Mouse (Mus musculus) spleen, adult 2 months (tissue): Measurements from ENCODE around the gene March11. TPM values are rescaled to one million over a fixed set of nuclear protein-coding genes. Genes with fewer than 3 reads are reported as not detected.

ENCODE experiments used
- DNase-seq, 2 experiments: peaks; one replicate each; pipeline versions ENCODE4 v3.0.0 to v3.0.0-alpha.2; 2012 to 2021; ENCODE audit warnings: low spot score in 2 of 2, low read depth in 1 of 2
- H3K27ac ChIP-seq: fragments of 200-500 bp; 2 replicates; pipeline ENCODE4 v1.5.1; 2012; ENCODE audit warnings: low read length, inconsistent platforms; ENCODE audit not compliant: insufficient read depth
- H3K27me3 ChIP-seq: fragments of 200-500 bp; 2 replicates; pipeline ENCODE4 v1.6.1; 2012; ENCODE audit warnings: mild to moderate bottlenecking, moderate library complexity, low read length, inconsistent platforms; ENCODE audit not compliant: control insufficient read depth, insufficient read depth
- H3K36me3 ChIP-seq: fragments of 200-500 bp; 2 replicates; pipeline ENCODE4 v1.6.1; 2012; ENCODE audit warnings: mild to moderate bottlenecking, low read length, inconsistent platforms; ENCODE audit not compliant: control insufficient read depth, insufficient read depth
- H3K4me1 ChIP-seq: fragments of 200-500 bp; 2 replicates; pipeline ENCODE4 v1.6.1; 2011; ENCODE audit warnings: inconsistent platforms; ENCODE audit not compliant: control insufficient read depth, insufficient read depth, insufficient read length
- H3K4me3 ChIP-seq: fragments of 200-500 bp; 2 replicates; pipeline ENCODE4 v1.5.1; 2011; ENCODE audit warnings: mild to moderate bottlenecking, inconsistent platforms; ENCODE audit not compliant: insufficient read depth, insufficient read length; ENCODE audit errors: extremely low read depth
- CTCF ChIP-seq: fragments of 200-500 bp; IDR thresholded peaks from 2 replicates; pipeline ENCODE4 v1.5.1; 2011; ENCODE audit warnings: mild to moderate bottlenecking, inconsistent platforms; ENCODE audit not compliant: insufficient read depth, insufficient read length, insufficient replicate concordance; ENCODE audit errors: extremely low read depth
- POLR2A ChIP-seq: fragments of 200-500 bp; IDR thresholded peaks from 2 replicates; pipeline ENCODE4 v1.6.1; 2011; ENCODE audit warnings: low read depth, low read length, inconsistent platforms
- WGBS: fragments of 180-500 bp; shearing (Covaris S2); methylation state at CpG from one replicate; pipeline ENCODE4 v1.1.7; 2018; 5-methylcytosine and 5-hydroxymethylcytosine counted together
- polyA plus RNA-seq: library from polyadenylated mRNA; depleted of rRNA; stranded (reverse); fragments of >200 nt; gene quantifications from 2 replicates; pipeline ENCODE4 v1.2.3, GENCODE M21; 2012; rRNA removed

Gene March11
- polyA plus RNA-seq: not detected in 2 replicates

DNA sequence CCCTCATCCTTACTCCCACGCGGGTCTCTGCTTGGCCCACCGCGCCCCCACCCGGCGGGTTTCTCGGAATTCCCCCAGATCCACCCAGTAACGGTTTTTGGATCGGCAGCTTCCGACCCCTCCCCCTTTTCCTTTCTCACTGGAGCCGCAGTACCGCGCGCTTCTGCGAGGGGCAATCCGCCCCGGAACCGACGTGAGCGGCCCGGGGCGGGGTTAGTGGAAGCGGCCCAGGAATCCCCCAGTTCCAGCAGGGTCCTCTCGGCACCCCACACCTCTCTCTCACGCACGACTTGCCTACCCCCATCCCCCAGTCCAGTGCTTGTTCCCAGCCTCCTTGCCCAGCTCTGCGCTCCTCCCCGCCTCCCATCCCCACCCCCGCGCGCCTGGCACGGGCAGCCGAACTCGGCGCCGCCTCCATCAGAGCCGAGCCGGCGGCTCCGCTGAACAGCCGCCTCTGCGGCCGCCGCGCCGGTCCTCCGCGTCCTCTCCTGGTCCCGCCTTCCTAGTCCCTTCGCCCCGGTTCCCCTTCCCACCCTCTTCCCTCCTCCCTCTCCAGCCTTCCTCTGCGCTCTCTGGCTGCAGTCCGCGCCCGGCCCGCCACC is at the start of gene March11:
March11 (plus strand) TSS at position 420 of the 602 bp plus-strand sequence.
- H3K27me3 ChIP-seq: peaks cover 9% of the 10 kb centered on the region
- DNase-seq: no peak
- no peaks in the 10 kb centered on the region for H3K36me3 ChIP-seq
- peaks cover 2% of the 10 kb centered on the region; the same call in 1 of the 2 replicates for H3K4me1 ChIP-seq
- no peak for TF ChIP-seq POLR2A
- TF ChIP-seq CTCF: no peak
- H3K27ac ChIP-seq: no peak within 1 kb of the TSS
- WGBS: 2% methylated on average over 55 of the region's 56 CpGs
- H3K4me3 ChIP-seq: no peak within 1 kb of the TSS

DNA sequence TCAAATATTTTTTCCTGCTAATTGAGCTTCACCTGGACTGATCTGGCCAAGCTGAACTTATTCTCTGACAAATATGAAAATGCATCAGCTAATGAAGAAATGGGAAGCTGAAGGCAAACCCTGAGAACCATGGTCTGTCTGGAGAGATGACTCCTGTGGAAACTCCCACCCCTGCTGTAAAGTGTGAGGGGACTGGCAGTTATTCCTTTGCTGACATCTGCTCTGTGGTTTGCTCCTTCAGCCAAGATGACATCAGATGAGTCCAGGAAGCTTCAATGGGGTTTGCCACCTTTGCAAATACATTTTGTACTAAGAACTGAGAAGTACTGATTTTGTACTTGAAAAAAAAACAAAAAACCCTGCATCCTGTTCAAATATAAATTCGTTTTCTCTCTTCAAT is 46.5 kb upstream of the March11 start:
- TF ChIP-seq CTCF (no peak), POLR2A (no peak)
- Histone ChIP-seq H3K4me1 (no peaks in the 10 kb centered on the region), H3K4me3 (no peak overlapping the region), H3K27me3 (no peaks in the 10 kb centered on the region), H3K27ac (no peak overlapping the region), H3K36me3 (no peaks in the 10 kb centered on the region)
- 32% methylated on average over 1 of the region's 1 CpGs for WGBS
- no peak for DNase-seq

DNA sequence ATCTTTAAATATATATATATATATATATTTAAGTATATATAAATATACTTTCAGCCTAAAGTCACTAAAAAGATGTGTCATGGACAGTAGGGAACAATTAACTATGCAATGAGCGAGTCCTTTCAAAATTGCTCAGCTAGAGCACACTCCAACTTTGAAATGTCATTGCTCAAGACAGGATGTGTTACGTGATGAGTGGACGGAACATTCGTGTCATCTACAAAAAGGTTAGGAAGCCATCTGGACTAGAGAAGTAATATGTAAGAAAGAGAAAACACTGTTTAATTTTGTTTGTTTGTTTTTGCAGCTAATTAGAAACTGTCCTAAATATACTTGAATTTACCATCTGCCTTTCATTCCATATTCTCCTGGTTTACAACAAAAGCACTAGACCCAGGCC is 39.3 kb upstream of the March11 start:
- H3K27me3 ChIP-seq: no peaks in the 10 kb centered on the region
- no peak overlapping the region for H3K4me3 ChIP-seq
- DNase-seq: no peak
- WGBS: 88% methylated on average over 4 of the region's 4 CpGs
- H3K27ac ChIP-seq: no peak overlapping the region
- H3K36me3 ChIP-seq: no peaks in the 10 kb centered on the region
- no peaks in the 10 kb centered on the region for H3K4me1 ChIP-seq
- TF ChIP-seq CTCF (no peak), POLR2A (no peak)

DNA sequence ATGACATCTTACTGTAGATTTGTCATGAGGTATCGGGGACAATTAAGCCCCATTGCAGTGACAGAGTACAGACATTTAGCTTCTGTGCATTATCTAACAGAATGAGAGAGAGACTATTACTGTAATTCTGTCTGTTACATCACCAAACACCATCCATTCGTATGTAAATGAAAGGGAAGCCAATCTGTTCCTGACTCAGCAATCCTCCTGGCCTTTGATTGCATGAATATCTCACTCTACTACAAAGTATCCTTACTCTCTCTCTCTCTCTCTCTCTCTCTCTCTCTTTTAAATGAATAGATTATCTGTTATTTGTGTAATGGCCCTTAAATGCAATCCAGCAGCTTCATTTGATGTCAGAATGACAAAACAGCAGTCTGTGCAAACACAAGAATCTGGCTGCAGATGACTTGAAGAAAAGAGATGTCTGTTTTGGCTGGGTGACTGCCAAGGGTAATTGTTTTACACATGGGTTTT is 32.8 kb upstream of the March11 start:
- Histone ChIP-seq H3K4me1 (no peaks in the 10 kb centered on the region), H3K36me3 (no peaks in the 10 kb centered on the region), H3K27ac (no peak overlapping the region), H3K27me3 (no peaks in the 10 kb centered on the region), H3K4me3 (no peak overlapping the region)
- TF ChIP-seq CTCF (no peak), POLR2A (no peak)
- 69% methylated on average over 2 of the region's 2 CpGs for WGBS
- no peak for DNase-seq

DNA sequence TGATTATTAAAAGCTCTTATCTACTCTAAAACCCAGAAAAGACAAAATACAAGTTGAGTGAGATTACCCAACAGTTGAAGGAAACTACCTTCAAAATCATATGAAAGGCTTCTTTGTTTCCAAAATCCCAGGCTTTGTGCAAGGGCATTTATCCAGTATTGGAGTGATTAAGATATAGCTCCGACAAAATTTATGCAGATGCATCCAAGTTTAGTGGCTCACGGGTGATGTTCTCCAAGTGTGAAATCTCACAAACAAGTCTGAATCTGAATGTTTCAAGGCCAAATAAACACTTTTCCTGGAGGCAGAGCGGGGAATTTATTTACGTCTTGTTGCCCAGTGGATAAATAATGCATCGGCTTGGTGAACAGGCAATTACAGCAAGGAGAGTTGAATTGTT is 32.2 kb upstream of the March11 start:
- no peak overlapping the region for H3K27ac ChIP-seq
- DNase-seq: no peak
- H3K4me3 ChIP-seq: no peak overlapping the region
- no peak for TF ChIP-seq POLR2A
- no peak for TF ChIP-seq CTCF
- H3K4me1 ChIP-seq: no peaks in the 10 kb centered on the region
- WGBS: 90% methylated on average over 5 of the region's 5 CpGs
- H3K36me3 ChIP-seq: no peaks in the 10 kb centered on the region
- H3K27me3 ChIP-seq: no peaks in the 10 kb centered on the region

DNA sequence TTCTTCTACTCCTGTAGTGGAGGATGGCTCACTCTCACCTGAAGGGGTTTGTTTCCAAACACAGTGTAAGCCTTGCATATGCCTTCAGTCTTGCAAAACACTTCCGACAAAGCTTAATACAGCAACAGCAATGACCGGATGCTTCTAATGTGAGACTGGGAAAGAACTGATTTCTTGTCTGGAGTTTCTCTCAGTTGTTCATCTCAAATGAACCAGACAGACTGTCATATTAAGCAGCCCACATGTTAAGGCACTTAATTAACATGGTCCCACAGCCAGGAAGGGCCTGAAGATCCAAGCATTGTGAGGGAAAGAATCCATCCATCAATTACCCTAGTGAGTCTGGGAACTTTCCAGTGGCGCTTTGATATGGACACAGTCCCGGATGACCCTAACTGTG is 17.0 kb upstream of the March11 start:
- no peak for DNase-seq
- TF ChIP-seq POLR2A (no peak), CTCF (no peak)
- no peak overlapping the region for H3K27ac ChIP-seq
- no peak overlapping the region for H3K4me3 ChIP-seq
- H3K27me3 ChIP-seq: no peaks in the 10 kb centered on the region
- H3K4me1 ChIP-seq: no peaks in the 10 kb centered on the region
- H3K36me3 ChIP-seq: no peaks in the 10 kb centered on the region
- WGBS: 87% methylated on average over 4 of the region's 4 CpGs

DNA sequence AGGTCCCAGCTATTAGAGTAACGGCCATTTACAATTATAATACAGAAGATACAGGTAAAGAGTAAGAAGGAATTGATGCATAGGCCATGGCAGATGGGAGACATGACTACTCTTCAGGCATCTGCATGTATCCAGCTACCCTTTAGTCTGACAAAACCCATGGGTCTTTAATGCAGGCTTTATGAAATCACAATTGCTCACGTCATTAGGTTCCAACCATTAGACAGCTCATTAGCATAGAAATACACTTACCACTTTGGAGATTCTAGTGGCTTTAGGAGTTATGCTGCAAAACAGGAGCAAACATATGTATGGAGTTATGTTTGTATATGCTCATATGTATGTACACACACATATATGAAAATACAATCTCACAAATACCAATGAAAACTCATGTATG is 16.0 kb upstream of the March11 start:
- no peak overlapping the region for H3K27ac ChIP-seq
- H3K27me3 ChIP-seq: no peaks in the 10 kb centered on the region
- no peak overlapping the region for H3K4me3 ChIP-seq
- no peak for DNase-seq
- no peaks in the 10 kb centered on the region for H3K4me1 ChIP-seq
- WGBS: 78% methylated on average over 2 of the region's 2 CpGs
- H3K36me3 ChIP-seq: no peaks in the 10 kb centered on the region
- no peak for TF ChIP-seq CTCF
- no peak for TF ChIP-seq POLR2A
